Mouse (Mus musculus) midbrain, embryonic 14.5 days (tissue): ENCODE results near the gene Dnajb6. TPM values are rescaled to one million over a fixed set of nuclear protein-coding genes. Genes with fewer than 3 reads are reported as not detected.
"Not testable (repeated sequence)": the region's sequence is repeated elsewhere in the genome, so short reads cannot be mapped to it uniquely, and the experiment has no call there.

Source experiments
- ATAC-seq: fragments of 200-750 bp; cut with Nextera tagmentation; 2 replicates; pipeline ENCODE4 v1.8.0; 2017; ENCODE audit warnings: moderate number of reproducible peaks, moderate library complexity; ENCODE audit not compliant: low FRiP score, low TSS enrichment
- DNase-seq: peaks from one replicate; pipeline ENCODE4 v3.0.0-alpha.2; 2015
- H3K27ac ChIP-seq: fragments of 300-500 bp; sonication (generic); replicated peaks from 2 replicates; pipeline ENCODE4 v1.5.1; 2014; ENCODE audit warnings: mild to moderate bottlenecking, low read depth, low read length, moderate library complexity
- H3K27me3 ChIP-seq: fragments of 300-500 bp; sonication (generic); 2 replicates; pipeline ENCODE4 v1.6.1; 2014; ENCODE audit warnings: low read length, control low read depth, mixed read lengths; ENCODE audit not compliant: control insufficient read depth, insufficient read depth
- H3K36me3 ChIP-seq: fragments of 300-500 bp; sonication (generic); 2 replicates; pipeline ENCODE4 v1.6.1; 2014; ENCODE audit warnings: low read length, control low read depth; ENCODE audit not compliant: control insufficient read depth, insufficient read depth
- H3K4me1 ChIP-seq: fragments of 300-500 bp; sonication (generic); 2 replicates; pipeline ENCODE4 v1.6.1; 2014; ENCODE audit warnings: mild to moderate bottlenecking, antibody characterized with exemption, low read length, control low read depth; ENCODE audit not compliant: control insufficient read depth, insufficient read depth
- H3K4me2 ChIP-seq: fragments of 300-500 bp; sonication (generic); 2 replicates; pipeline ENCODE4 v1.6.1; 2014; ENCODE audit warnings: mild to moderate bottlenecking, low read length, moderate library complexity
- H3K4me3 ChIP-seq: fragments of 300-500 bp; sonication (generic); replicated peaks from 2 replicates; pipeline ENCODE4 v1.5.1; 2014; ENCODE audit warnings: low read depth, low read length
- H3K9ac ChIP-seq: fragments of 300-500 bp; sonication (generic); replicated peaks from 2 replicates; pipeline ENCODE4 v1.6.1; 2014; ENCODE audit warnings: mild to moderate bottlenecking, low read length, moderate library complexity
- H3K9me3 ChIP-seq: fragments of 300-500 bp; sonication (generic); 2 replicates; pipeline ENCODE4 v1.6.1; 2016; ENCODE audit warnings: low read length, control low read depth, mixed read lengths; ENCODE audit not compliant: control insufficient read depth
- WGBS: fragments of 180-500 bp; shearing (Covaris S2); extraction: QIAGEN DNeasy Blood & Tissue Kit; methylation state at CpG from one replicate; pipeline ENCODE4 v1.1.7; 2014; 5-methylcytosine and 5-hydroxymethylcytosine counted together
- polyA plus RNA-seq: library from polyadenylated mRNA; unstranded; fragments of >200 nt; fragmentation: Nextera tagmentation; extraction: Ambion mirVana; gene quantifications from 2 replicates; pipeline ENCODE4 v1.2.1, GENCODE M21; 2014

Dnajb6 gene
- polyA plus RNA-seq, 1 experiment from 2014 or later, result 353 TPM

DNA sequence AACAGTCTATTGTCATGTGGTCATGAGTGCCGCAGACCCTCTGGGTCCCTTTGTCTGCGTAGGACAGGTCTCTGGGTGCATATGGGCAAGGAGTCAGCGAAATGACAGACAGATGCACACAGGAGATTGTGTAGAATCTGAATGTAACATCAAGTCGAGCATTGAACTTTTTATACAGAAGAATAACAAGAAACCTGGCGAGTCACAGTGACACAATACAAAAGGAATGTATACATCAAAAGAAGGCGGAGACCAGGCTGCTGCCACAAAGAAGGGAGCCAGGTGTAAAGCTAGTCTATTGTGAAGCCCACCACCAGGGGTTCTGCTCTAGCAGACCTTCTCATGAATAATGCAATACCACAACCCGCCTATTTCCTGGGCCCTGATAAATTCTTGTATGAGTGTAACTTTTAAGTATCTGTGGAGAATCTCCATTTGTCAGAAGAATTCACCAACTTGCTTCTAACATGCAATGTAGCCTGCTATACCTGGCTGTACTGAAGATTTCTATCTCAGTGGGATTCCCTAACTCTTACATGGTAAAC lies 76.0 kb downstream of the Dnajb6 start:
- 51% methylated on average over 7 of the region's 7 CpGs for WGBS
- H3K27me3 ChIP-seq, H3K36me3 ChIP-seq, ATAC-seq, H3K9ac ChIP-seq, H3K9me3 ChIP-seq, H3K27ac ChIP-seq, H3K4me2 ChIP-seq, DNase-seq, H3K4me1 ChIP-seq, H3K4me3 ChIP-seq: not testable (repeated sequence)

DNA sequence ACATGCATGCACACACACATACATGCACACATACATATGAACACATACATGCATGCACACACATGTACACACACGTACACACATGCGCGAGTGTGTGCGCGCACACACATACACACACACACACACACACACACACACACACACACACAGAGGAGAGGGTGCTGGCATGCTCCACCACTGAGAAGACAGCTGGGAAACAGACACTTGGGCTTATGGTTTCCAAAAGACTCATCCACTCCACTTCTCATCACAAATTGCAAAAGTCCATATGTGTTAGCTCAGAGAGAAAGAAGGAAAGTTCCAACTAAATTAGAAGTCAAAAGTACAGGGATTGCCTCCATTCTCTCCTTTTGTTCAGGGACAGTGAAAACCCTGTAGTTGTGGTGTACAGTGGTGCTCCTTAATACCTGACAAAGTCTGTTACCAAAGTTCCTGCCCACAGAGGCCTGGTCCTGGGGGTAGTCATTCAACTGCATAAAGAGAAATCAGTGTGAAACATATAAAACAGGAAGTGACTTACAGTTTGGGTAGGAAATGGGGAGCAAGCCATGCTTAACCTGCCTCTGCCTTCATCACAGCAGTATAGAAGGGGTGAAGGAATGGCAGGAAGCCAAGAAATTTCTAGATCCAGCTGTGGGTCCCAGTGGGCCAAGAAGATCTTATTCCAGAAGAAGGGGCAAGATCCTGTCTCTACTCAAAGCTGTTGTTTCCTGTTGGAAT lies 81.2 kb downstream of the Dnajb6 start:
- Histone ChIP-seq H3K4me3 (no peak overlapping the region), H3K9me3 (no peaks in the 10 kb centered on the region), H3K4me1 (no peaks in the 10 kb centered on the region), H3K27ac (no peak overlapping the region), H3K4me2 (no peak overlapping the region), H3K27me3 (no peaks in the 10 kb centered on the region), H3K9ac (no peak overlapping the region), H3K36me3 (no peaks in the 10 kb centered on the region)
- ATAC-seq, result no peak
- DNase-seq, result no peak
- 98% methylated on average over 5 of the region's 5 CpGs for WGBS

DNA sequence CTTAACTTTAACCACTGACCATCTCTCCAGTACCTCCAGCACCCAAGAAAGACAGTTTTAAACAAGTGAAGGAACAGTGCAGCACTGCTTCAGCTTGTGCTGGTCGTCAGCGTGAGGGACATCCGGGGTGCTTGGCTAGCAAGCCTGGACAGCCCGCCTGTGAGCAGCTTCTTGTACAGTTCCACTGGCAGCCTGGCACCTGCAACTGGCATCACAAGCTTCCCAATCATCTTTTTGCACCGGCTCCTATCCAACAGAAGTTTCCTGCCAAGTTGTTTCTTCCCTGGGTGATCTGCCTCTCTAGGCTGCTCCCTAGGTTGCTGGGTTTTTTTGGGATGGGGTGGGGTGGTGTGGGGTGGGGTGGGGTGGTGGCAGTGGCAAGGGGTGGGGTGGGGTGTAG lies 81.9 kb downstream of the Dnajb6 start:
- Histone ChIP-seq H3K9me3 (no peaks in the 10 kb centered on the region), H3K4me3 (no peak overlapping the region), H3K4me1 (no peaks in the 10 kb centered on the region), H3K36me3 (no peaks in the 10 kb centered on the region), H3K27ac (no peak overlapping the region), H3K9ac (no peak overlapping the region), H3K4me2 (no peak overlapping the region), H3K27me3 (no peaks in the 10 kb centered on the region)
- WGBS, result 83% methylated on average over 5 of the region's 5 CpGs
- ATAC-seq, result no peak
- DNase-seq, result no peak

DNA sequence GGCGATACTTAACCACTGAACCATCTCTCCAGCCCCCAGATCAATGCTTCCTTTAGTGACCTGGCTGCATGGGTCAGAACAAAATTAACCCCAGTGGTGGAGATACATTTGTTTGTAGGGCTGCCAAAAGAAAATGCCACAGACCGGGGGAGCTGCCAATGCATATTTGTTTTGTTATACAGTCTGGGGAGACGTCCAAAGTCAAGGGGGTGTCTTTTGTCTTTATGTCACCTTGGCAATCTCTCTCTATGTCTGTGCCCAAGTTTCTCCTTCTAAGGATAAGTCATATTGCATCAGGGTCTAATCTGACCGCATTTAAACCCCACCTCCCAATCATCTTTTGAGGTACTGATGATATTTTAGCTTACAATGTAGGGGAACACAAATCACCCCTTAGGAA lies 82.8 kb downstream of the Dnajb6 start:
- 86% methylated on average over 4 of the region's 4 CpGs for WGBS
- H3K9ac ChIP-seq, result no peak overlapping the region
- no peaks in the 10 kb centered on the region for H3K27me3 ChIP-seq
- no peaks in the 10 kb centered on the region for H3K36me3 ChIP-seq
- no peak overlapping the region for H3K27ac ChIP-seq
- DNase-seq (no peak), ATAC-seq (no peak)
- H3K4me3 ChIP-seq, result no peak overlapping the region
- no peaks in the 10 kb centered on the region for H3K4me1 ChIP-seq
- no peak overlapping the region for H3K4me2 ChIP-seq
- H3K9me3 ChIP-seq, result no peaks in the 10 kb centered on the region

DNA sequence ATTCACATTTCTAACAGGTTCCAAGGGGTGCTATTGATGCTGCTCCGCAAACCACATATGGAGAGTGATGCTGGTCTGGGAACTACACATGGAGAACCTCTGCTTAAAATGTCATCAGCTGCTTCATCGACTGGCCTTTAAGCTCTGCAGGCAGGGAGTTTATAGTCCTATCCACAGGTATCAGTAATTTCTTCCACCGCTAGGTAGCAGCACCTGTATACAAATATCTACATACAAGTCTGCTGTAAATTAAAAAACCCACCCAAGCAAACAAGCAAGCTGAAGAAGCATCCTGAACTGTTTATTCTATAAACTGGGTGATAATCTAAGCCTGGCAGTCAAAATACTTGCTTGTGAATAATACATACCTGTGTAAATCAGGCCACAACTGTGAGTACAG lies 89.3 kb downstream of the Dnajb6 start:
- H3K27ac ChIP-seq, result no peak overlapping the region
- no peak for ATAC-seq
- no peaks in the 10 kb centered on the region for H3K9me3 ChIP-seq
- DNase-seq, result peak; percentile 77
- H3K27me3 ChIP-seq, result no peaks in the 10 kb centered on the region
- no peak overlapping the region for H3K4me3 ChIP-seq
- no peaks in the 10 kb centered on the region for H3K4me1 ChIP-seq
- H3K9ac ChIP-seq, result no peak overlapping the region
- WGBS, result 47% methylated on average over 3 of the region's 3 CpGs
- H3K4me2 ChIP-seq, result no peak overlapping the region
- no peaks in the 10 kb centered on the region for H3K36me3 ChIP-seq

DNA sequence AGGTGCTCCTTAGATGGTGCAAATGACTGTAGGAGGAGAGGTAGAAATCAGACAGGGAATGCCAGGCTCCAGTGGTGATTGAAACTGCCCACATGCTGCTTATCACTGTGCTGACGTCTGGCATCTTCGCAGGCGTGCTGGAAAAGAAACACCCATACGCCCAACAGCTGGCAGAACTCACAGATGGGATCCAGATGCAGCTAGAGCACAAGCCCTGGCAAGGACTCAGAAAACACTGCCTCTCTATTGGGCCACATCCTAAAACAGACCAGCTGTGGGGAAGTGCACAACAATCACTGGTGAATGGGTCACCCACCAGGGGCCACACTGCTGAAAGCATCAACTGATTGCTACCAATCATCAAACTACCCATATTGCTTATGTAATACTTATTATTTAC lies 91.3 kb downstream of the Dnajb6 start:
- Histone ChIP-seq H3K27ac (no peak overlapping the region), H3K27me3 (no peaks in the 10 kb centered on the region), H3K4me3 (no peak overlapping the region), H3K4me1 (no peaks in the 10 kb centered on the region), H3K9me3 (no peaks in the 10 kb centered on the region), H3K36me3 (no peaks in the 10 kb centered on the region), H3K4me2 (no peak overlapping the region), H3K9ac (no peak overlapping the region)
- WGBS, result 83% methylated on average over 4 of the region's 4 CpGs
- DNase-seq (no peak), ATAC-seq (no peak)

DNA sequence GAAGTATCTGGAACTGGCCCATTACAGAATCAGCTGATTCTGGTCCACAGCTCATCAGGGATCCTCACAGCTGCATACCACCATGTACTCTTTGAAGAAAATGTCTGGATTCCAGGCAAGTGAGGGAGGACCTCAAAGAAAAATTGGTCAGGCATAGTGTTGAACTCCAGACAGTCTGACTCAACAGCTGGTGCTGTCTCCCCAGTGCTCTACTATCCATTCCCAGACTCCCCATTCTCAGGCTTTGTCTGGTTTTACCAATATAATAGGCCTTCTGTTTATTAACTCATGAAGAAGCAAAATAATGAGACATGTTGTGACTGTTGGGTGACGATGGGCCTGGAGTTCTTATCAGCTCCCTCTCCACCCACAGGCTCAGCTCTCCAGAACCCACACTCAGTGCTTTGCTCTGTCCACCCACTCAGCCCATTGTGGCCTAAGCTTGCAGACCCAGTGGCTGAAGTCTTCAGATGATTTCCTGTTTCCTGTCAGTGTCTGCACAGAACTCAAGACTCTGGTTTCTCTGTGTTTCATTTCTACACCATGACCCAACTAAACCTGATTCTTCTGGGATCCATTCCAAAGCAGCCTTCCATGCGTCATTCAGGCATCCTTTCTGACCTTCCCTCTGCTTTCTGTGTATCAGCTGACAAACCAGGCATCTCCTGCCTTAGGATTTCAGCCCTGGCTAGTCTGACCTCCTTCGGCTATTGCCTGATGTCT lies 107.1 kb downstream of the Dnajb6 start:
- Histone ChIP-seq H3K4me2 (no peak overlapping the region), H3K4me1 (no peaks in the 10 kb centered on the region), H3K9me3 (no peaks in the 10 kb centered on the region), H3K27ac (no peak overlapping the region), H3K36me3 (no peaks in the 10 kb centered on the region), H3K27me3 (no peaks in the 10 kb centered on the region), H3K9ac (no peak overlapping the region), H3K4me3 (no peak overlapping the region)
- DNase-seq (no peak), ATAC-seq (no peak)
- WGBS, result 80% methylated on average over 3 of the region's 3 CpGs

DNA sequence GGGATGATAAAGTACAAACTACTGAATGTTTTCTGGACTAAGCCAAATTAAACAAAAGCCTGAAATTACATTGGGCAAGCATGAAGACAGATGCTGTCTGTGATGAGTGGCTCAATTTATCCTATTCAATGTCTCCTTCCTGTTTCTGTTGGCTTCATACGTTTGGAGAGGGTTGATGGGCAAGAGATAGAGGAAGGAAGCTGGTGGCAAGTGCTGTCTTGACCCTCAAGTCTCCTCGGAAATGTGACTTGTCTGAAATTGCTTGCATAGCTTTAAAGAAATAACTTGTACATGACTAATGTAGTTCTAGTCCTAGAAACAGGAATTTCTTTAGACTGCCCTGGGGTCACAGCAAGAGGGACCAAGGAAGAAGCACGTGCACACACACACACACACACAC lies 109.5 kb downstream of the Dnajb6 start:
- no peak for ATAC-seq
- Histone ChIP-seq H3K27me3 (no peaks in the 10 kb centered on the region), H3K4me2 (no peak overlapping the region), H3K4me3 (no peak overlapping the region), H3K27ac (no peak overlapping the region), H3K9ac (no peak overlapping the region), H3K36me3 (no peaks in the 10 kb centered on the region), H3K4me1 (no peaks in the 10 kb centered on the region), H3K9me3 (no peaks in the 10 kb centered on the region)
- no peak for DNase-seq
- WGBS, result 74% methylated on average over 3 of the region's 3 CpGs

DNA sequence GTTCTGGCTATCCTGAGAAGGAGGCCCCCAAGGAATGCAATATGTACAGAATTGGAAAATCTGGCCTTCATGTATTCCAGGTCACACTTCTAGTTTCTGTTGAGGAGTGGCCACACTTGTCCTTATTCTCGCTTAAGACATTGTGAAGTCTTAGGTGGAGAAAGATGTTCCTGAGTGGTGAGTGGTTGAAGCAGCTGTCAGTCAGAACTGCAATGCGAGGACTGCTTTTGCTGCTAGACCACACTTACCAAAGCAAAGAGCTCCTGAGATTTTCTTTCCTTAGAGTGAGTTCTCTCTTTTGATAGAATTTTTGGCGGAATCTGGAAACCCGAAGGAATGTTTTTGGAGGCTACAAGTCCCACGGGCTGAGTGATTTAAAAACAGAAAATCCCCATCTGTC lies 112.0 kb downstream of the Dnajb6 start:
- 88% methylated on average over 5 of the region's 5 CpGs for WGBS

More for the DNA sequence above, 112.0 kb downstream of the Dnajb6 start:
- H3K4me2 ChIP-seq, result no peak overlapping the region
- no peak overlapping the region for H3K9ac ChIP-seq
- no peaks in the 10 kb centered on the region for H3K4me1 ChIP-seq
- DNase-seq (no peak), ATAC-seq (no peak)
- H3K36me3 ChIP-seq, result no peaks in the 10 kb centered on the region
- no peaks in the 10 kb centered on the region for H3K27me3 ChIP-seq
- H3K9me3 ChIP-seq, result no peaks in the 10 kb centered on the region
- H3K4me3 ChIP-seq, result no peak overlapping the region
- H3K27ac ChIP-seq, result no peak overlapping the region
